Mouse (Mus musculus): ENCODE results near the gene Prkg1. TPM values are rescaled to one million over a fixed set of nuclear protein-coding genes. Genes with fewer than 3 reads are reported as not detected.

The Prkg1 gene
- total and polyA plus RNA-seq, 2 experiments from 2014 or later = 5.1 to 9.9 TPM

DNA sequence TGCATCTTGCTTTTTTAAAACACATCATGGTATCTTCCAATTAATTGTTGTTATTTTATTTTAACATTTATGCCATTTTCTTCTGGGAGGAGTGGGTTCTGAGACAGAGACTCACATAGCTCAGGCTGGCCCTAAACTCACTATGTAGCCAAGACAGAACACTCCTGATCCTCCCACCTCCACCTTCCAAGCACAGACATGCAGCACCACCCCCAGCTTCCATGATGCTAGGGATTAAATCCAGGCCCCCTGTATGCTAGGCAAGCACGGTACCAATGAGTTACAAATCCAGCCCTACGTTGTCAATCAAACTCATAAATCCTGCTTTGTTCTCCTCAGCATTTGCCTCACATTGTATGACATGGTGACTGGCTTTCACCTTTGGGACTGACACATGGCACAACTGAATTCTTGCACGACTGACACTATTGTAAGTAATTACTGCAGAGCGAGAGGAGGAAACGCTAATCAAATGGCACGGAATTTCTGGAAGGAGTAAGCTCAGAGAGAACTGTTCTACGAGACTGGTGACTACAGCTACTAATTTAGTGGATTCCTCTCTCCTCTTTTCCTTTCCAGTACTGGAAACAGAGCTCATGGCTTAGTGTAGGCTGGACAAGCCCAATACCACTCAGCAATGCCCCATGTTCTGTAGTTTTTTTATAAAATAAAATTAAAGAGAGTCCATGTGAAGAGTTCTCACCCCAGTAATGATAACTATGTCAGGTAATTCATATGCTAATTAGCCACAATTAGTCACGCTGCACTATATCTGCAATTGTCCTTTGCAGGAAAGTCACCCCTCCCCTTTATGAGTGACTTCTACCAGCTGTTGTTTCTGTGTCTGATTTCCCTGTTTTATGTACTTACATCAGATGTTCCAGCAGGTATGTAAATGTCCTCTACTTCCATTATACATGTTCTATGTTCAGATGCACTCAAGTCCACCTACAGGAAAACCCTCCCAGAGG, 133.6 kb downstream of the Prkg1 start:
- ATAC-seq (ENCODE audit: low FRiP score) = no peak

DNA sequence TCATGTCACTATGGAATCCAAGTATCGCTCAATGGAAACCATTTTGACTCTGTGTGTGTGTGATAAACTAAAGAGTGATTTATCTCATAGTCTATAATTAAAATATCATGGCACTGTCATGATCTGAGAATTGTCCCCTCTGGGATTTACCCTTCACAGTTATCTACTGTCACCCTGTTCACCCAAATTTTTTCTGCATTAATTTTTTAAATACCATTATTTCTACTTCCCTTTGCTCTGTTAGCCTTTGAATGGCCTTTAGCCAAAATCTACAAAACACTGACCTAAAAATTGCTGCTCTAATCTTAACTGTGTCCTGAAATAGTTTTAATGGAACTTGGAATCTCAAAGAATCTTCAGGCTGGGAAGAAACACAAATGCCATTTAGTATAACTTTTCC, 143.1 kb downstream of the Prkg1 start:
- 97% methylated on average over 1 of the region's 1 CpGs for WGBS
- ATAC-seq (ENCODE audit: low FRiP score) (no peak), DNase-seq (ENCODE audit: low spot score) (no peak)
- Histone ChIP-seq H3K9ac (replicated peaks; ENCODE audit: low read length, poor library complexity, severe bottlenecking) (no peak overlapping the region), H3K4me3 (ENCODE audit: low read depth, low read length) (no peak overlapping the region), H3K4me2 (ENCODE audit: low read depth, low read length, poor library complexity, severe bottlenecking) (no peak overlapping the region), H3K27ac (ENCODE audit: low read depth, low read length) (no peak overlapping the region), H3K27me3 (ENCODE audit: insufficient read depth, low read length) (no peaks in the 10 kb centered on the region), H3K4me1 (ENCODE audit: insufficient read depth, low read length) (no peaks in the 10 kb centered on the region), H3K9me3 (ENCODE audit: low read length) (no peaks in the 10 kb centered on the region), H3K36me3 (ENCODE audit: insufficient read depth, low read length) (no peaks in the 10 kb centered on the region)
- no peak for TF ChIP-seq CTCF (IDR thresholded peaks at IDR 0.05)

More for the DNA sequence above, 133.6 kb downstream of the Prkg1 start:
- Histone ChIP-seq H3K4me3 (ENCODE audit: low read depth, low read length) (no peak overlapping the region), H3K27me3 (ENCODE audit: insufficient read depth, low read length) (no peaks in the 10 kb centered on the region), H3K27ac (ENCODE audit: low read depth, low read length) (no peak overlapping the region), H3K9ac (replicated peaks; ENCODE audit: low read length, poor library complexity, severe bottlenecking) (no peak overlapping the region), H3K36me3 (ENCODE audit: insufficient read depth, low read length) (no peaks in the 10 kb centered on the region), H3K9me3 (ENCODE audit: low read length) (no peaks in the 10 kb centered on the region), H3K4me1 (ENCODE audit: insufficient read depth, low read length) (no peaks in the 10 kb centered on the region), H3K4me2 (ENCODE audit: low read depth, low read length, poor library complexity, severe bottlenecking) (no peak overlapping the region)
- 34% methylated on average over 8 of the region's 8 CpGs for WGBS
- DNase-seq (ENCODE audit: low spot score) = no peak
- no peak for TF ChIP-seq CTCF (IDR thresholded peaks at IDR 0.05)

DNA sequence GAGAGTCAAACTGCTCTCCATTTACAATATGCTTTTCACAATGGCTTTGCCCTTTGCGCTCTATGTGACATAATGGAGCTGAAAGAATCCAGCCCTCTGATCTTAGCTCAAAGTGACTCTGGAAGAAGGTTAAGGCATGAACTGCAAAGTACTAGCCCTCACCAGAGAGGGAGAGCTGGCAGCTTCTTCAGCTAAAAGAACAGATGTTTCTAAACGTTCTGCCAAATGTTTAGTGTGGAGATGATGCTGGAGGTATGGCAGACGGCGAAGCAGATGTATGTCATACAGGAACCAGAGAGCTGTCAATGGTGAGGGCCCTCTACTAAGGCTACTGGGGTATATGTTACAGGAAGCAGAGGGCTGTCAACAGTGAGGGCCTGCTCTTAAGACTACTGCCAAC, 148.0 kb downstream of the Prkg1 start:
- Histone ChIP-seq H3K9me3 (ENCODE audit: low read length) (no peaks in the 10 kb centered on the region), H3K4me2 (ENCODE audit: low read depth, low read length, poor library complexity, severe bottlenecking) (no peak overlapping the region), H3K9ac (replicated peaks; ENCODE audit: low read length, poor library complexity, severe bottlenecking) (no peak overlapping the region), H3K27ac (ENCODE audit: low read depth, low read length) (no peak overlapping the region), H3K36me3 (ENCODE audit: insufficient read depth, low read length) (no peaks in the 10 kb centered on the region), H3K27me3 (ENCODE audit: insufficient read depth, low read length) (no peaks in the 10 kb centered on the region), H3K4me3 (ENCODE audit: low read depth, low read length) (no peak overlapping the region), H3K4me1 (ENCODE audit: insufficient read depth, low read length) (no peaks in the 10 kb centered on the region)
- ATAC-seq (ENCODE audit: low FRiP score) (no peak), DNase-seq (ENCODE audit: low spot score) (no peak)
- no peak for TF ChIP-seq CTCF (IDR thresholded peaks at IDR 0.05)
- WGBS = 82% methylated on average over 4 of the region's 4 CpGs

DNA sequence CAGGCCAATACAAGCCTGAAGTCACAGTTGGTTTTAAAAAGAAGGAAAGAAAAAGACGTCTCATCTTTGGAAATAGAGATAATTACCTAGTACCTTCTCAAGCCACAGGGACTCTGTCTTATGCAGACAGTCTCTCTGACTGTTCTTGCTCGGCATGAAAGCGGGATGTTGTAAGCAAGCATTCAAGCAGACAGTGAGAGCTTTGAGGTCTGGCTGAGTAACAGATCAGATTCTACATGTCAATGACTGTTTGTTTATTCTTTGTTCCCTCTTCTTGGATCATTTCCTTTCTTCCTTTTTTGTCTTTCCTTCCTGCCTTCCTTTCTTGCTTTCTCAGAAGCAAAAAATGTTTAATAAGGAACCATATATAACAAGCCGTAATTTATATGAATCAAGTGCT, 148.7 kb downstream of the Prkg1 start:
- Histone ChIP-seq H3K4me2 (ENCODE audit: low read depth, low read length, poor library complexity, severe bottlenecking) (no peak overlapping the region), H3K9ac (replicated peaks; ENCODE audit: low read length, poor library complexity, severe bottlenecking) (no peak overlapping the region), H3K27ac (ENCODE audit: low read depth, low read length) (no peak overlapping the region), H3K4me1 (ENCODE audit: insufficient read depth, low read length) (no peaks in the 10 kb centered on the region), H3K4me3 (ENCODE audit: low read depth, low read length) (no peak overlapping the region), H3K27me3 (ENCODE audit: insufficient read depth, low read length) (no peaks in the 10 kb centered on the region), H3K9me3 (ENCODE audit: low read length) (no peaks in the 10 kb centered on the region), H3K36me3 (ENCODE audit: insufficient read depth, low read length) (no peaks in the 10 kb centered on the region)
- TF ChIP-seq CTCF (IDR thresholded peaks at IDR 0.05) = no peak
- 57% methylated on average over 4 of the region's 4 CpGs for WGBS
- no peak for DNase-seq (ENCODE audit: low spot score)
- no peak for ATAC-seq (ENCODE audit: low FRiP score)

DNA sequence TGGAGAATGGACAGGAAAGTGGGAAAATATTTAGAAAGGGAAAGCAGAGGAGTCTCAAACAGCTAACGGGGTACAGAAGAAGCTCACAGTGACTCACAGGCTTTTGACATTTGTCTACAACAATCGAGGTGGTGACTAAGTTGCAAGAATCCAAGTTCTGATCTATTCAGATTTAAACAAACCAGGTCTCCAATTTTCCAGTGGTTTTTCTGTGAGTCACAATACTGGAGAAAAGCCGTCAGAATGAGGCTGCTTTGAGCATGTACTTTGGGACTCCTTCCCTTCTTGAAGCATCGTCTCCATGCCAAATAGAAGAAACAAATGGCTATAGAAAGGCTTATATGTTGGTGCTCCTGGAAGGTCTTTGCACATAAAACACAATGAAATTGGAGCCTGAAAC, 151.7 kb downstream of the Prkg1 start:
- Histone ChIP-seq H3K9me3 (ENCODE audit: low read length) (no peaks in the 10 kb centered on the region), H3K4me3 (ENCODE audit: low read depth, low read length) (no peak overlapping the region), H3K27me3 (ENCODE audit: insufficient read depth, low read length) (no peaks in the 10 kb centered on the region), H3K36me3 (ENCODE audit: insufficient read depth, low read length) (no peaks in the 10 kb centered on the region), H3K27ac (ENCODE audit: low read depth, low read length) (no peak overlapping the region), H3K4me2 (ENCODE audit: low read depth, low read length, poor library complexity, severe bottlenecking) (no peak overlapping the region), H3K4me1 (ENCODE audit: insufficient read depth, low read length) (no peaks in the 10 kb centered on the region), H3K9ac (replicated peaks; ENCODE audit: low read length, poor library complexity, severe bottlenecking) (no peak overlapping the region)
- TF ChIP-seq CTCF (IDR thresholded peaks at IDR 0.05) = no peak
- no peak for DNase-seq (ENCODE audit: low spot score)
- 89% methylated on average over 4 of the region's 4 CpGs for WGBS
- no peak for ATAC-seq (ENCODE audit: low FRiP score)

DNA sequence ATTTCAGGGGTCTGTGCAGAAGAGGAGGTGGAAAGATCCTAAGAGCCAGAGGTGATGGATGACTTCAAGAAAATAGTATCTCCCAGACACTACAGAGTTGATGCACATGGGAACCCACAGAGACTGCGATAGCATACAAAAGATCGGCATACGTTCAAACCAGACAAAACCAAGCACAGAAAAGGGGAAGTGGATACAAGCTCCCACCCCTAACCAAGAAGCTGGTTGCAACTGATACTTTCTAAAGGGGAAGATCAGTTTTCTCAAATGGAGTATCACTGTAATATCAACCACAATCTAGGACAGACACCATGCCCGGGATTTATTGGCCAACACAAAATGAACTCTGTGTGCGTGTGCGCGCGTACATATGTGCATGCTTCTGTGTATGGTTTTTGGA, 162.3 kb downstream of the Prkg1 start:
- no peak for ATAC-seq (ENCODE audit: low FRiP score)
- 98% methylated on average over 8 of the region's 8 CpGs for WGBS

More for the DNA sequence above, 162.3 kb downstream of the Prkg1 start:
- Histone ChIP-seq H3K36me3 (ENCODE audit: insufficient read depth, low read length) (no peaks in the 10 kb centered on the region), H3K4me3 (ENCODE audit: low read depth, low read length) (no peak overlapping the region), H3K9me3 (ENCODE audit: low read length) (no peaks in the 10 kb centered on the region), H3K9ac (replicated peaks; ENCODE audit: low read length, poor library complexity, severe bottlenecking) (no peak overlapping the region), H3K27me3 (ENCODE audit: insufficient read depth, low read length) (no peaks in the 10 kb centered on the region), H3K4me1 (ENCODE audit: insufficient read depth, low read length) (no peaks in the 10 kb centered on the region), H3K27ac (ENCODE audit: low read depth, low read length) (no peak overlapping the region), H3K4me2 (ENCODE audit: low read depth, low read length, poor library complexity, severe bottlenecking) (no peak overlapping the region)
- no peak for DNase-seq (ENCODE audit: low spot score)
- no peak for TF ChIP-seq CTCF (IDR thresholded peaks at IDR 0.05)

All from midbrain, postnatal 0 days (tissue).